Mouse (Mus musculus) bone marrow macrophage, adult 2 months (primary cell): ENCODE measurements around the gene Vipr1.
A peak's percentile ranks its signal among the peaks of the same experiment; 100 is the strongest.

Experiments
- CTCF ChIP-seq: IDR thresholded peaks from 2 replicates; pipeline ENCODE4 v1.5.1; 2012; ENCODE audit warnings: low read depth, mild to moderate bottlenecking, low read length, moderate library complexity
- POLR2A ChIP-seq: IDR thresholded peaks from 2 replicates; pipeline ENCODE4 v1.6.1; 2012; ENCODE audit warnings: mild to moderate bottlenecking, low read depth, low read length, borderline replicate concordance

DNA sequence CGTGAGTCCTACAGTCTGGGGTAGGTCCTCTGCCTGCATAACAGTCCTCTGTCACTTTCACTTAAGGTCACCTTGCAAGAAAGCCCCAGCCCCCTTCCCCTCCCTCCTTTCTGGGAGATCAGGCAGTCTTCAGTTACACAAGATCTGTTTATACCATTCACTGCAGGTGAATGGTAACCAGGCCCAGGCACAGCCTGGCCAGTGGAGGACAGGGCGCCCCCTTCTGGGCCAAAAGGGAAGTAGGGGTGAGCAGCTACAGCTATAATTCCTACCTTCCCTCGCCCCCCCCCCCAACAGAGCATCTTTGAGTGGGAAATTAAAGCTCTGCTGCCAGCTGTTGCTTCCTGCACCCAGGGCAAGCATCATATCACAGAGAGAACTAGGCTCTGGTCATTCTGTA, 26.0 kb upstream of the Vipr1 start:
- TF ChIP-seq CTCF = peak; percentile 75
- TF ChIP-seq POLR2A = no peak
